Mouse (Mus musculus) T-cell, adult 66 days (primary cell): ENCODE measurements around the gene Itgbl1. TPM values are rescaled to one million over a fixed set of nuclear protein-coding genes. Genes with fewer than 3 reads are reported as not detected.

Experiments
- total RNA-seq, 2 experiments: library from RNA; stranded (reverse); gene quantifications; 3 replicates in 1 of 2; 4 replicates in 1 of 2; pipeline ENCODE4 v1.2.4; 2023

Itgbl1 gene
- not detected for total RNA-seq

GRCm38 (mm10) chr14:123659921-123660385 is at the start of gene Itgbl1:
TSS of gene Itgbl1 (plus strand) at chr14:123659971.

GRCm38 (mm10) chr14:123626501-123627179 is 33.1 kb upstream of the Itgbl1 start, which contains the start of gene Nalcn:
TSS of gene Nalcn (minus strand) at chr14:123627144.

Other genes with a start within 250 kb of the Itgbl1 start
- gene Nalcn, start 32.8 kb upstream of the Itgbl1 start, total RNA-seq = not detected